Mouse (Mus musculus) right cerebral cortex, adult 2 months (tissue): ENCODE data around the gene Iqgap2.

Experiments
- DNase-seq, 2 experiments: peaks; one replicate each; pipeline ENCODE4 v3.0.0; 2021 to 2022; ENCODE audit warnings: low spot score in 2 of 2

The Iqgap2 gene

GRCm38 (mm10) chr13:95831760-95832159 lies 60.0 kb downstream of the Iqgap2 start:
- DNase-seq: no peak

GRCm38 (mm10) chr13:95829431-95830171 lies 62.1 kb downstream of the Iqgap2 start:
- DNase-seq: no peak

GRCm38 (mm10) chr13:95828616-95829015 lies 63.1 kb downstream of the Iqgap2 start:
- peak in 1 of 2 experiments; percentile 62 for DNase-seq

GRCm38 (mm10) chr13:95826178-95826577 lies 65.5 kb downstream of the Iqgap2 start:
- no peak for DNase-seq

- DNase-seq: peak; percentile 44 to 48
Observed at GRCm38 (mm10) chr13:95822918-95823317, 68.8 kb downstream of the Iqgap2 start.

- peak; percentile 80 to 86 for DNase-seq
Observed at GRCm38 (mm10) chr13:95820071-95820470, 71.7 kb downstream of the Iqgap2 start.

GRCm38 (mm10) chr13:95818941-95819340 lies 72.8 kb downstream of the Iqgap2 start:
- no peak for DNase-seq

GRCm38 (mm10) chr13:95813643-95814042 lies 78.1 kb downstream of the Iqgap2 start:
- no peak for DNase-seq

GRCm38 (mm10) chr13:95810796-95811195 lies 80.9 kb downstream of the Iqgap2 start:
- no peak for DNase-seq

- DNase-seq: no peak
Observed at GRCm38 (mm10) chr13:95807106-95807750, 84.5 kb downstream of the Iqgap2 start.

GRCm38 (mm10) chr13:95805469-95806166 lies 86.1 kb downstream of the Iqgap2 start:
- DNase-seq: no peak

GRCm38 (mm10) chr13:95804113-95804512 lies 87.6 kb downstream of the Iqgap2 start:
- DNase-seq: no peak

GRCm38 (mm10) chr13:95800925-95801324 lies 90.8 kb downstream of the Iqgap2 start:
- DNase-seq: no peak

GRCm38 (mm10) chr13:95799322-95799721 lies 92.4 kb downstream of the Iqgap2 start:
- DNase-seq: no peak

GRCm38 (mm10) chr13:95798721-95799120 lies 93.0 kb downstream of the Iqgap2 start:
- no peak for DNase-seq

- DNase-seq: no peak
Observed at GRCm38 (mm10) chr13:95797530-95797929, 94.2 kb downstream of the Iqgap2 start.

- DNase-seq: peak in 1 of 2 experiments; percentile 30
Observed at GRCm38 (mm10) chr13:95794346-95794745, 97.4 kb downstream of the Iqgap2 start.

- no peak for DNase-seq
Observed at GRCm38 (mm10) chr13:95790883-95791282, 100.8 kb downstream of the Iqgap2 start.

- peak; percentile 23 to 39 for DNase-seq
Observed at GRCm38 (mm10) chr13:95788631-95789376, 102.9 kb downstream of the Iqgap2 start.

GRCm38 (mm10) chr13:95782969-95783332 lies 108.8 kb downstream of the Iqgap2 start:
- no peak for DNase-seq

- DNase-seq: no peak
Observed at GRCm38 (mm10) chr13:95782311-95782968, 109.3 kb downstream of the Iqgap2 start.
